Comparison of ENCODE assay signal across 13 mouse cellular contexts in the genomic region with DNA sequence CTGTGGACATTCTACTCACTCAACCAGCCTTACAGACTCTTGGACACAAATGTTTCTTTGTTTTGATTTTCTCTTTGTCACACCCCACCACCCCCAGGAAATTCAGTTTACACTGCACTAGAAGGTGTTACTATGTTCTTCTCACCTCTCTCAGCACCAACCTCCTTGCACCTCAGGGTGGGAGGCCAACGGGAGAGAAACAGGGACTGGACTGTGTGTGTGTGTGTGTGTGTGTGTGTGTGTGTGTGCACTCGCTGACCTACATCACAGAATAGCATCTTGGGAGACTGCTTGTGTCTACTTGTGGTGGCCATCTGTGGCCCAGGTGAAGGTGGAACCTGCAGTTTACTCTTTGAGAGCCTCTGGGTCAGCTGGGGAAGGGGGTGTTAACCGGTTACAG. TPM values are rescaled to one million over a fixed set of nuclear protein-coding genes. Genes with fewer than 3 reads are reported as not detected.
"Had no signal": no experiment of that assay in that cellular context is flagged by ENCODE, and none has a peak within 500 bp of the region (broad histone marks: within the 10 kb centered on the region; RNA-seq: fewer than 3 reads in every experiment).

No protein-coding gene starts in this region.

- DNase-seq: retina, postnatal 1 day; right cerebral cortex, adult 18-20 months; right cerebral cortex, postnatal 14 days; right cerebral cortex, postnatal 25 days; right cerebral cortex, postnatal 4 days; spleen, adult 18-20 months; thymus, adult 18-20 months; thymus, adult 2 months; thymus, postnatal 14 days; thymus, postnatal 25 days; thymus, postnatal 36 days; thymus, postnatal 4 days had no signal

RNA-seq across cellular contexts. Expression of a gene that starts 24.0 kb away (rescaled TPM):
- total RNA-seq: neutrophil, adult 5-6 weeks had no signal

RNA-seq across cellular contexts. Expression of a gene that starts 43.6 kb away (rescaled TPM):
- total RNA-seq: neutrophil, adult 5-6 weeks had no signal
